Mouse (Mus musculus): Measurements from ENCODE around the gene Serpinb6d. TPM values are rescaled to one million over a fixed set of nuclear protein-coding genes. Genes with fewer than 3 reads are reported as not detected.

Serpinb6d gene
- polyA plus RNA-seq (2012; rRNA removed; ENCODE audit: low replicate concordance), result not detected in 2 replicates

DNA sequence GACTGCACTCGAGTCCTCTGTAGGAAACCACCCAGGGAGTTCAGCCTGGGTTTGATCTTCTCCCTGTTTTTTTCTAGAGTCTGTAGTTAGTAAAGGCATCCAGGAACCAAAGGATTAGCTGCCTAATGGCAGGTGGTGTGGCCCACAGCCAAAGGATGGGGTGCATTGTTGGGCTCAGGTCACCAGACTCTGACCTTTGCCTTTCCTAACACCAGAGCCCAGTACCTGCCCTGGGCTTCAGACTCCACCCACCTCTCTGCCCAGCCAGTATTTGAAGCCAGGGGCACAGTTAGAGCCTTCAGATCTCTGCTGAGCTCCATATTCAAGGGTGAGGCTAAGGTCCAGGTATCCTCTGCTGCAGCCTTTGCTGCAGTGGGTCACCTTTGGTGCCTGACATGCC lies at the start of gene Serpinb6d:
TSS of gene Serpinb6d (plus strand) at position 301 of the 400 bp plus-strand sequence.

Other genes starting within 250 kb of the Serpinb6d start
- not detected in 2 replicates for gene Serpinb9g, start 176.6 kb upstream of the Serpinb6d start, polyA plus RNA-seq (2012; rRNA removed; ENCODE audit: low replicate concordance)
- not detected in 2 replicates for gene Serpinb6e, start 182.0 kb downstream of the Serpinb6d start, polyA plus RNA-seq (2012; rRNA removed; ENCODE audit: low replicate concordance)
- gene Serpinb6c, start 244.3 kb downstream of the Serpinb6d start, polyA plus RNA-seq (2012; rRNA removed; ENCODE audit: low replicate concordance), result 0.23 and 0.57 TPM in 2 replicates